Mouse (Mus musculus): ENCODE results near the gene Gm2007. TPM values are rescaled to one million over a fixed set of nuclear protein-coding genes. Genes with fewer than 3 reads are reported as not detected.

Gene Gm2007
- 5.1 TPM in 1 of 4 replicates, not detected in the others for total RNA-seq (2023; ENCODE audit: inconsistent age)

GRCm38 (mm10) chr2:175741237-175741636 lies at the start of gene Gm2007:
Gene Gm2007, plus strand, starts transcription at chr2:175741537.

GRCm38 (mm10) chr2:175703546-175703945 lies 37.8 kb upstream of the Gm2007 start, which contains the start of gene Zfp969:
Gene Zfp969, minus strand, starts transcription at chr2:175703646.

GRCm38 (mm10) chr2:175800993-175801392 lies 59.7 kb downstream of the Gm2007 start, which contains the start of gene Gm14288:
Gene Gm14288, minus strand, starts transcription at chr2:175801093.

Other genes starting within 250 kb of the Gm2007 start
- gene Gm11007, start 97.6 kb upstream of the Gm2007 start, total RNA-seq (2023; ENCODE audit: inconsistent age), result 5.1 TPM in 1 of 4 replicates, not detected in the others
- gene Zfp969, start 37.9 kb upstream of the Gm2007 start, total RNA-seq (2023; ENCODE audit: inconsistent age), result not detected in 4 replicates
- 1.9 to 2.2 TPM in 2 of 4 replicates, not detected in the others for gene Gm14288, start 59.6 kb downstream of the Gm2007 start, total RNA-seq (2023; ENCODE audit: inconsistent age)
- gene Gm6710, start 127.7 kb downstream of the Gm2007 start, total RNA-seq (2023; ENCODE audit: inconsistent age), result 1.8 to 8.1 TPM (median 3.1 TPM) in 4 replicates
- 1.6 to 3.2 TPM (median 2.3 TPM) in 4 replicates for gene Zfp966, start 189.6 kb downstream of the Gm2007 start, total RNA-seq (2023; ENCODE audit: inconsistent age)
- gene Gm2026, start 223.8 kb downstream of the Gm2007 start, total RNA-seq (2023; ENCODE audit: inconsistent age), result 1.9 to 4.3 TPM (median 3.1 TPM) in 4 replicates